14 mouse cellular contexts compared by ENCODE assay signal in the genomic region with DNA sequence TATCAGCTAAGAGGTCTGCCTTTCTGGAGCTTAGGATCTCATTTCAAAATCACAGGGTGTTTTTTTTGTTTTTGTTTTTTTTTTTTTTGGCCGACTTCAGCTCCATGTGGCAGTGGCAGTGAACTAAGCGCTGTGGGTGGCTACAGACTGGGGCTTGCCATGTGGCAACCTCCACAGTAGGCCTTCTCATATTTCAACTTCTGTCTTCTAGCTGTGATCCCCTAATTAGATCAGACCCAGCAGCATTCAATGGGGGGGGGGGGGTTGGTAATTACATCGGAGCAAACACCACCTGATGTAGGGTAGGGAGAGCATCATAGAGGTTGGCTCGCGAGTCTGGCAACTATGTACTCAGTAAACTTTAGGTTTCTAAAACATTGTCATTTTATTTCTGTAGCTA.
DNase-seq lines count a peak whose midpoint lies in the region; ATAC-seq lines count a peak whose summit lies in the region.
"Had no signal": no experiment of that assay in that cellular context is flagged by ENCODE, and none has a peak within 500 bp of the region (broad histone marks: within the 10 kb centered on the region; RNA-seq: fewer than 3 reads in every experiment).

No protein-coding gene starts in this region.

- 50% methylated on average over 5 of the region's 5 CpGs for WGBS in forebrain, embryonic 16.5 days

- no peak overlapping the region for H3K4me2 ChIP-seq in forebrain, embryonic 16.5 days (ENCODE audit: low read length)
- H3K4me2 ChIP-seq: liver, embryonic 12.5 days; midbrain, embryonic 12.5 days had no signal

- H3K36me3 ChIP-seq in forebrain, embryonic 16.5 days (ENCODE audit: control insufficient read depth, insufficient read depth) = no peaks in the 10 kb centered on the region
- H3K36me3 ChIP-seq: liver, embryonic 12.5 days; midbrain, embryonic 12.5 days had no signal

- ATAC-seq in forebrain, embryonic 16.5 days = peak; percentile 58
- ATAC-seq: CD4-positive, CD25-positive, alpha-beta regulatory T cell, adult 4 months; liver, embryonic 12.5 days had no signal

- DNase-seq in layer of hippocampus, adult 11-12 months (ENCODE audit: low spot score) = peak; percentile 41
- no peak for DNase-seq in layer of hippocampus, postnatal 10 days (ENCODE audit: low spot score in 2 of 2)
- peak; percentile 91 for DNase-seq in cerebellum, adult 11-12 months
- DNase-seq in cerebellum, postnatal 36 days = peak; percentile 68
- DNase-seq in heart, postnatal 14 days = no peak
- DNase-seq in lung, postnatal 4 days = no peak
- DNase-seq: kidney, adult 18-20 months; lung, postnatal 10 days; right cerebral cortex, adult 18-20 months; thymus, adult 2 months had no signal

- H3K27me3 ChIP-seq in forebrain, embryonic 16.5 days (replicated peaks; ENCODE audit: control insufficient read depth, insufficient read depth, low read length) = no peaks in the 10 kb centered on the region
- H3K27me3 ChIP-seq: liver, embryonic 12.5 days; midbrain, embryonic 12.5 days had no signal

- no peak overlapping the region for H3K4me3 ChIP-seq in forebrain, embryonic 16.5 days (replicated peaks; ENCODE audit: low read length)
- H3K4me3 ChIP-seq: liver, embryonic 12.5 days; midbrain, embryonic 12.5 days had no signal

- H3K9me3 ChIP-seq in forebrain, embryonic 16.5 days (ENCODE audit: control insufficient read depth, low read length) = no peaks in the 10 kb centered on the region
- H3K9me3 ChIP-seq: liver, embryonic 12.5 days; midbrain, embryonic 12.5 days had no signal

- intact Hi-C loops in heart, postnatal 14 days (cut with DNase I) = no loop called here

- no peak overlapping the region for H3K9ac ChIP-seq in forebrain, embryonic 16.5 days (replicated peaks; ENCODE audit: low read depth, low read length)
- H3K9ac ChIP-seq: liver, embryonic 12.5 days; midbrain, embryonic 12.5 days had no signal

- no peak overlapping the region for H3K27ac ChIP-seq in forebrain, embryonic 16.5 days (ENCODE audit: low read length)
- H3K27ac ChIP-seq: liver, embryonic 12.5 days; midbrain, embryonic 12.5 days had no signal

- no peaks in the 10 kb centered on the region for H3K4me1 ChIP-seq in forebrain, embryonic 16.5 days (replicated peaks; ENCODE audit: control insufficient read depth, insufficient read depth, low read length)
- H3K4me1 ChIP-seq: liver, embryonic 12.5 days; midbrain, embryonic 12.5 days had no signal

Comparison
In these comparisons a context has a peak if more than half of its experiments do, and no peak if none do; other contexts are left out.
1. DNase-seq: peak in layer of hippocampus, adult 11-12 months (single experiment), cerebellum, adult 11-12 months (single experiment) and cerebellum, postnatal 36 days (2 of 2); none in layer of hippocampus, postnatal 10 days (0 of 2), heart, postnatal 14 days (0 of 2) and lung, postnatal 4 days (0 of 2).